Mouse (Mus musculus) embryonic fibroblast, embryonic 13.5 days (primary cell): ENCODE measurements around the gene Zfp524.
A peak's percentile ranks its signal among the peaks of the same experiment; 100 is the strongest.

Experiments used
- CTCF ChIP-seq: IDR thresholded peaks from 2 replicates; pipeline ENCODE4 v1.5.1; 2011; ENCODE audit warnings: mild to moderate bottlenecking, control low read depth, low read length, moderate library complexity, borderline replicate concordance; ENCODE audit not compliant: insufficient read depth
- POLR2A ChIP-seq: IDR thresholded peaks from 2 replicates; pipeline ENCODE4 v1.6.1; 2011; ENCODE audit warnings: low read depth, mild to moderate bottlenecking, control low read depth, low read length, moderate library complexity

DNA sequence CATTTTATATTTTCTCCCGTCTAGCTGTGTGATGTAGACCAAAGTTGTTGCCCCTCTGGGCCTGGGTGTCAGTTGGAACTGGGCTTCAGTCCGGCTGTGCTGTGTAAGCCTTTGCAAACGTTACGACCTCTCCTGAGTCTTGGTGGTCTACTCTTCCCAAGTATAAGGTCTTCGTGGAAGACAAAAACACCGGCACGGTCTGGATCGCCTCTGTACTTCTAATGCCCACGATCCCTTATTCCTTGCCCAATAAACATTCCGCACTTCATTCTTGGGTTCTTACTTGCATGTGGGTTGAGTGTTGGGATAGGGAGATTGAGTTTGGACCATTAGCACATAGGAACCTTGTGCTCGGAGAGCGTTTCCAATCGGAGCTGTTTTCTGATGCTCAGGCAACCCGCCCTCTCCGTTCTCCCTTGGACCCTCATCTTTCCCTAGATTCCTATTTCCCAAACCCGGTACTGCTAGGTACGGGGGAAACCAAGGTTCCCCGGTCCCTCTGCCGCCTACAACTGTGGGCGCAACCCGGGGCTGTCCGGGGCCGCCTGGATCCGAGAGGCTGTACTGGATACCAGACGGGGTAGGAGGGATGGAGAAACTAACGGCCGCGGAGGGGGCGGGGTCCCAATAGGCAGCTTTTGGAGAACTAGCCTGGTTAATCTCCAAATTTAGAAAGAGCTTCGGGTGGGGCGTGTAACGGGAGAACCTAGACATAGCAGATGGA lies 39.4 kb downstream of the Zfp524 start:
- peak; percentile 54 for TF ChIP-seq POLR2A
- no peak for TF ChIP-seq CTCF
